Mouse (Mus musculus) midbrain, embryonic 10.5 days (tissue): ENCODE measurements at regions not wholly inside any gene's neighbourhood (a gene's known extent, or its start where the extent isn't known, plus 50 kb on each side); places are given as distances from the start of the nearest gene placed in this dataset.

ENCODE experiments used
- DNase-seq: peaks from one replicate; pipeline ENCODE4 v3.0.0-alpha.2; 2017; ENCODE audit warnings: low spot score
- H3K27ac ChIP-seq: fragments of 300-500 bp; sonication (generic); replicated peaks from 2 replicates; pipeline ENCODE4 v1.5.1; 2016; ENCODE audit warnings: mild to moderate bottlenecking
- H3K27me3 ChIP-seq: fragments of 300-500 bp; sonication (generic); 2 replicates; pipeline ENCODE4 v1.6.1; 2016; ENCODE audit warnings: low read depth, mild to moderate bottlenecking; ENCODE audit not compliant: poor library complexity, severe bottlenecking
- H3K36me3 ChIP-seq: fragments of 300-500 bp; sonication (generic); 2 replicates; pipeline ENCODE4 v1.6.1; 2016; ENCODE audit warnings: mild to moderate bottlenecking, moderate library complexity
- H3K4me1 ChIP-seq: fragments of 300-500 bp; sonication (generic); 2 replicates; pipeline ENCODE4 v1.6.1; 2016
- H3K4me3 ChIP-seq: fragments of 300-500 bp; sonication (generic); 2 replicates; pipeline ENCODE4 v1.5.1; 2016; ENCODE audit warnings: mild to moderate bottlenecking, moderate library complexity
- H3K9me3 ChIP-seq: fragments of 300-500 bp; sonication (generic); replicated peaks from 2 replicates; pipeline ENCODE4 v1.6.1; 2016; ENCODE audit warnings: mild to moderate bottlenecking
- WGBS: fragments of 180-500 bp; shearing (Covaris S2); methylation state at CpG from one replicate; pipeline ENCODE4 v1.1.7; 2016; 5-methylcytosine and 5-hydroxymethylcytosine counted together

GRCm38 (mm10) chr8:125315736-125316135 is 253.9 kb downstream of the Sipa1l2 start:
- Histone ChIP-seq H3K27ac (no peak overlapping the region), H3K4me1 (peaks cover 41% of the 10 kb centered on the region), H3K27me3 (peaks cover 26% of the 10 kb centered on the region), H3K36me3 (no peaks in the 10 kb centered on the region), H3K9me3 (no peaks in the 10 kb centered on the region), H3K4me3 (no peak overlapping the region)
- 85% methylated on average over 4 of the region's 4 CpGs for WGBS
- DNase-seq, result no peak

GRCm38 (mm10) chr8:125314996-125315395 is 254.6 kb downstream of the Sipa1l2 start:
- 83% methylated on average over 6 of the region's 6 CpGs for WGBS
- no peaks in the 10 kb centered on the region for H3K36me3 ChIP-seq
- no peak overlapping the region for H3K27ac ChIP-seq
- no peaks in the 10 kb centered on the region for H3K9me3 ChIP-seq
- H3K4me1 ChIP-seq, result peaks cover 48% of the 10 kb centered on the region
- H3K27me3 ChIP-seq, result peaks cover 34% of the 10 kb centered on the region
- DNase-seq, result no peak
- H3K4me3 ChIP-seq, result no peak overlapping the region

GRCm38 (mm10) chr8:125314221-125314984 is 255.2 kb downstream of the Sipa1l2 start:
- H3K36me3 ChIP-seq, result no peaks in the 10 kb centered on the region
- H3K27ac ChIP-seq, result no peak overlapping the region
- 58% methylated on average over 10 of the region's 10 CpGs for WGBS
- no peaks in the 10 kb centered on the region for H3K9me3 ChIP-seq
- peaks cover 35% of the 10 kb centered on the region for H3K27me3 ChIP-seq
- DNase-seq, result no peak
- H3K4me3 ChIP-seq, result no peak overlapping the region
- peaks cover 50% of the 10 kb centered on the region for H3K4me1 ChIP-seq

GRCm38 (mm10) chr8:125311228-125312053 is 257.4 kb downstream of the Disc1 start:
- Histone ChIP-seq H3K4me1 (peaks cover 67% of the 10 kb centered on the region), H3K27ac (peak overlapping the region; percentile 49), H3K9me3 (no peaks in the 10 kb centered on the region), H3K27me3 (peaks cover 46% of the 10 kb centered on the region), H3K4me3 (no peak overlapping the region), H3K36me3 (no peaks in the 10 kb centered on the region)
- 71% methylated on average over 11 of the region's 11 CpGs for WGBS
- DNase-seq, result no peak
